Mouse (Mus musculus): ENCODE measurements around the gene Piezo1. TPM values are rescaled to one million over a fixed set of nuclear protein-coding genes. Genes with fewer than 3 reads are reported as not detected.

Piezo1 gene
- total RNA-seq, 2 experiments from 2014 or later, result 6.5 to 7.6 TPM

GRCm38 (mm10) chr8:122463651-122464640 is 87.2 kb downstream of the Piezo1 start:
- intact Hi-C loops (cut with DNase I), result no loop called here
- DNase-seq (ENCODE audit: low spot score in 2 of 2), result no peak

- intact Hi-C loops (cut with DNase I), result no loop called here
- no peak for DNase-seq (ENCODE audit: low spot score in 2 of 2)
Measured at GRCm38 (mm10) chr8:122462510-122462909, 88.6 kb downstream of the Piezo1 start.

- DNase-seq (ENCODE audit: low spot score in 2 of 2), result peak; percentile 81 to 84
- intact Hi-C loops (cut with DNase I), result no loop called here
Measured at GRCm38 (mm10) chr8:122461473-122462148, 89.5 kb downstream of the Piezo1 start.

- peak; percentile 39 to 40 for DNase-seq (ENCODE audit: low spot score in 2 of 2)
- intact Hi-C loops (cut with DNase I), result no loop called here
Measured at GRCm38 (mm10) chr8:122460524-122461472, 90.3 kb downstream of the Piezo1 start, which contains the start of gene Snai3. TSS of gene Snai3 (minus strand) at chr8:122460733.

- intact Hi-C loops (cut with DNase I), result no loop called here
- no peak for DNase-seq (ENCODE audit: low spot score in 2 of 2)
Measured at GRCm38 (mm10) chr8:122459990-122460389, 91.1 kb downstream of the Piezo1 start.

- intact Hi-C loops (cut with DNase I), result no loop called here
- DNase-seq (ENCODE audit: low spot score in 2 of 2), result no peak
Measured at GRCm38 (mm10) chr8:122459218-122459900, 91.8 kb downstream of the Piezo1 start.

- no peak for DNase-seq (ENCODE audit: low spot score in 2 of 2)
- intact Hi-C loops (cut with DNase I), result no loop called here
Measured at GRCm38 (mm10) chr8:122457171-122457570, 94.0 kb downstream of the Piezo1 start.

- intact Hi-C loops (cut with DNase I), result no loop called here
- no peak for DNase-seq (ENCODE audit: low spot score in 2 of 2)
Measured at GRCm38 (mm10) chr8:122454409-122454808, 96.7 kb downstream of the Piezo1 start.

GRCm38 (mm10) chr8:122452154-122452553 is 99.0 kb downstream of the Piezo1 start:
- no peak for DNase-seq (ENCODE audit: low spot score in 2 of 2)
- intact Hi-C loops (cut with DNase I), result no loop called here

- intact Hi-C loops (cut with DNase I), result no loop called here
- DNase-seq (ENCODE audit: low spot score in 2 of 2), result no peak
Measured at GRCm38 (mm10) chr8:122451161-122451703, 99.9 kb downstream of the Piezo1 start.

- intact Hi-C loops (cut with DNase I), result no loop called here
- DNase-seq (ENCODE audit: low spot score in 2 of 2), result no peak
Measured at GRCm38 (mm10) chr8:122445203-122445602, 105.9 kb downstream of the Piezo1 start.

GRCm38 (mm10) chr8:122444058-122444748 is 106.9 kb downstream of the Piezo1 start:
- peak; percentile 74 to 83 for DNase-seq (ENCODE audit: low spot score in 2 of 2)
- intact Hi-C loops (cut with DNase I), result loop anchor here (1.0 kb wide), 1 partner anchor 30 kb away; no protein-coding TSS in a partner anchor

GRCm38 (mm10) chr8:122443262-122444006 is 107.7 kb downstream of the Piezo1 start, which contains the start of gene Mvd:
TSS of gene Mvd (minus strand) at chr8:122443422.
- DNase-seq (ENCODE audit: low spot score in 2 of 2), result peak; percentile 100
- intact Hi-C loops (cut with DNase I), result loop anchor here (1.0 to 2.0 kb wide), 2 partner anchors 31 to 67 kb away; partner anchors contain the start of gene Zc3h18

- no peak for DNase-seq (ENCODE audit: low spot score in 2 of 2)
- intact Hi-C loops (cut with DNase I), result loop anchor here (2.0 kb wide), 1 partner anchor 66 kb away; the partner anchor contains the start of gene Zc3h18
Measured at GRCm38 (mm10) chr8:122442781-122443180, 108.3 kb downstream of the Piezo1 start.

- intact Hi-C loops (cut with DNase I), result loop anchor here (2.0 kb wide), 1 partner anchor 66 kb away; the partner anchor contains the start of gene Zc3h18
- DNase-seq (ENCODE audit: low spot score in 2 of 2), result no peak
Measured at GRCm38 (mm10) chr8:122442356-122442755, 108.8 kb downstream of the Piezo1 start.

- no peak for DNase-seq (ENCODE audit: low spot score in 2 of 2)
- intact Hi-C loops (cut with DNase I), result no loop called here
Measured at GRCm38 (mm10) chr8:122441326-122441725, 109.8 kb downstream of the Piezo1 start.

- no peak for DNase-seq (ENCODE audit: low spot score in 2 of 2)
- intact Hi-C loops (cut with DNase I), result no loop called here
Measured at GRCm38 (mm10) chr8:122439336-122439735, 111.8 kb downstream of the Piezo1 start.

Measured in left cerebral cortex, postnatal 36 days (tissue).